Mouse (Mus musculus): Measurements from ENCODE around the gene Kif1a.

GRCm38 (mm10) chr1:93123179-93123854, 21.6 kb upstream of the Kif1a start:
- TF ChIP-seq CTCF (IDR thresholded peaks at IDR 0.05) = no peak
- no peak for TF ChIP-seq EP300 (IDR thresholded peaks at IDR 0.05)

All from lung, postnatal 0 days (tissue).